Mouse (Mus musculus) macrophage (primary cell): Measurements from ENCODE around the gene Lgals3bp. TPM values are rescaled to one million over a fixed set of nuclear protein-coding genes. Genes with fewer than 3 reads are reported as not detected.
A peak's percentile ranks its signal among the peaks of the same experiment; 100 is the strongest.

ENCODE experiments used
- H3K27ac ChIP-seq: fragments of 350-480 bp; formaldehyde crosslinking; 2 replicates; pipeline ENCODE4 v1.9.0; 2021
- H3K36me3 ChIP-seq: fragments of 350-480 bp; formaldehyde crosslinking; 2 replicates; pipeline ENCODE4 v1.9.0; 2021; ENCODE audit errors: inconsistent target
- H3K4me3 ChIP-seq: fragments of 350-480 bp; formaldehyde crosslinking; 2 replicates; pipeline ENCODE4 v1.9.0; 2021; ENCODE audit errors: inconsistent target
- H3K79me2 ChIP-seq: fragments of 350-480 bp; formaldehyde crosslinking; 2 replicates; pipeline ENCODE4 v1.9.0; 2021; ENCODE audit errors: inconsistent target
- WGBS: methylation state at CpG from one replicate; pipeline ENCODE4 v1.1.7; 2026; ENCODE audit warnings: inconsistent platforms; ENCODE audit not compliant: missing documents; 5-methylcytosine and 5-hydroxymethylcytosine counted together
- polyA plus RNA-seq: library from polyadenylated mRNA; stranded (reverse); fragments of 250-400 nt; gene quantifications from 3 replicates; pipeline ENCODE4 v1.2.4, GENCODE M21; 2018; ENCODE audit warnings: inconsistent platforms
- total RNA-seq, 78 experiments: library from RNA; depleted of rRNA; stranded (reverse); fragments of 250-400 nt; gene quantifications; 1 replicate in 9 of 78; 2 replicates in 24 of 78; 3 replicates in 43 of 78; 4 replicates in 2 of 78; pipeline ENCODE4 v1.2.4; 2018; ENCODE audit warnings: inconsistent platforms in 56 of 78

Gene Lgals3bp
- 100 to 1,000 TPM; 127 to 562 (median 307) TPM for total RNA-seq (2018; cell fraction: chromatin; rRNA removed)
- total RNA-seq (2018; cell fraction: cytosol; rRNA removed) = 1,000 to 10,000 TPM in 23 of 26 experiments, 100 to 1,000 TPM in 3; 854 to 2,702 (median 1,648) TPM
- total RNA-seq (2018; cell fraction: nucleus; rRNA removed) = 1,000 to 10,000 TPM in 15 of 26 experiments, 100 to 1,000 TPM in 11; 559 to 2,830 (median 1,334) TPM
- 1,136 to 1,462 TPM (median 1,417 TPM) in 3 replicates for polyA plus RNA-seq

GRCm38 (mm10) chr11:118401760-118402280, at the start of gene Lgals3bp:
Gene Lgals3bp (minus strand): TSS chr11:118402092.
- WGBS = 17% methylated on average over 7 of the region's 7 CpGs
- peak within 1 kb of the TSS; percentile 96 for H3K27ac ChIP-seq
- H3K36me3 ChIP-seq = peaks cover 45% of the 10 kb centered on the region

GRCm38 (mm10) chr11:118451211-118451610, 49.3 kb upstream of the Lgals3bp start:
- Histone ChIP-seq H3K4me3 (no peak overlapping the region), H3K27ac (no peak overlapping the region), H3K36me3 (no peaks in the 10 kb centered on the region), H3K79me2 (no peaks in the 10 kb centered on the region)
- 94% methylated on average over 6 of the region's 6 CpGs for WGBS

More at GRCm38 (mm10) chr11:118401760-118402280, at the start of gene Lgals3bp:
- Histone ChIP-seq H3K79me2 (peaks cover 48% of the 10 kb centered on the region), H3K4me3 (peak within 1 kb of the TSS; percentile 88)

GRCm38 (mm10) chr11:118448385-118448784, 46.5 kb upstream of the Lgals3bp start:
- H3K79me2 ChIP-seq = no peaks in the 10 kb centered on the region
- no peak overlapping the region for H3K4me3 ChIP-seq
- H3K36me3 ChIP-seq = no peaks in the 10 kb centered on the region
- H3K27ac ChIP-seq = no peak overlapping the region
- 93% methylated on average over 8 of the region's 8 CpGs for WGBS

- Histone ChIP-seq H3K27ac (no peak overlapping the region), H3K36me3 (no peaks in the 10 kb centered on the region), H3K79me2 (no peaks in the 10 kb centered on the region), H3K4me3 (no peak overlapping the region)
- 98% methylated on average over 4 of the region's 4 CpGs for WGBS
Observed at GRCm38 (mm10) chr11:118447346-118447745, 45.5 kb upstream of the Lgals3bp start.

- Histone ChIP-seq H3K4me3 (no peak overlapping the region), H3K27ac (no peak overlapping the region), H3K36me3 (no peaks in the 10 kb centered on the region), H3K79me2 (no peaks in the 10 kb centered on the region)
- 13% methylated on average over 3 of the region's 3 CpGs for WGBS
Observed at GRCm38 (mm10) chr11:118445843-118446242, 44.0 kb upstream of the Lgals3bp start.

GRCm38 (mm10) chr11:118443201-118443970, 41.5 kb upstream of the Lgals3bp start:
- H3K79me2 ChIP-seq = no peaks in the 10 kb centered on the region
- 38% methylated on average over 11 of the region's 11 CpGs for WGBS
- no peak overlapping the region for H3K27ac ChIP-seq
- no peaks in the 10 kb centered on the region for H3K36me3 ChIP-seq
- H3K4me3 ChIP-seq = no peak overlapping the region

GRCm38 (mm10) chr11:118442691-118443090, 40.8 kb upstream of the Lgals3bp start:
- Histone ChIP-seq H3K36me3 (no peaks in the 10 kb centered on the region), H3K27ac (no peak overlapping the region), H3K4me3 (no peak overlapping the region), H3K79me2 (no peaks in the 10 kb centered on the region)
- 87% methylated on average over 13 of the region's 13 CpGs for WGBS

- WGBS = 83% methylated on average over 11 of the region's 11 CpGs
- H3K79me2 ChIP-seq = no peaks in the 10 kb centered on the region
- H3K4me3 ChIP-seq = no peak overlapping the region
- H3K36me3 ChIP-seq = no peaks in the 10 kb centered on the region
- no peak overlapping the region for H3K27ac ChIP-seq
Observed at GRCm38 (mm10) chr11:118438665-118439414, 36.9 kb upstream of the Lgals3bp start.

GRCm38 (mm10) chr11:118436471-118436935, 34.6 kb upstream of the Lgals3bp start:
- Histone ChIP-seq H3K27ac (no peak overlapping the region), H3K4me3 (no peak overlapping the region), H3K36me3 (no peaks in the 10 kb centered on the region), H3K79me2 (no peaks in the 10 kb centered on the region)
- 77% methylated on average over 6 of the region's 6 CpGs for WGBS

- Histone ChIP-seq H3K79me2 (no peaks in the 10 kb centered on the region), H3K36me3 (no peaks in the 10 kb centered on the region), H3K27ac (no peak overlapping the region), H3K4me3 (no peak overlapping the region)
- 77% methylated on average over 13 of the region's 13 CpGs for WGBS
Observed at GRCm38 (mm10) chr11:118434093-118434492, 32.2 kb upstream of the Lgals3bp start.

GRCm38 (mm10) chr11:118433398-118433868, 31.5 kb upstream of the Lgals3bp start:
- no peaks in the 10 kb centered on the region for H3K79me2 ChIP-seq
- no peak overlapping the region for H3K27ac ChIP-seq
- H3K36me3 ChIP-seq = no peaks in the 10 kb centered on the region
- WGBS = 72% methylated on average over 10 of the region's 10 CpGs
- H3K4me3 ChIP-seq = no peak overlapping the region

- WGBS = 91% methylated on average over 13 of the region's 16 CpGs
- Histone ChIP-seq H3K36me3 (no peaks in the 10 kb centered on the region), H3K4me3 (no peak overlapping the region), H3K27ac (no peak overlapping the region), H3K79me2 (no peaks in the 10 kb centered on the region)
Observed at GRCm38 (mm10) chr11:118431100-118431948, 29.4 kb upstream of the Lgals3bp start.

GRCm38 (mm10) chr11:118430291-118430885, 28.5 kb upstream of the Lgals3bp start:
- Histone ChIP-seq H3K4me3 (no peak overlapping the region), H3K36me3 (no peaks in the 10 kb centered on the region), H3K79me2 (no peaks in the 10 kb centered on the region), H3K27ac (no peak overlapping the region)
- 76% methylated on average over 4 of the region's 4 CpGs for WGBS
